Mouse (Mus musculus): ENCODE results near the gene Cntnap2.

Cntnap2 gene

DNA sequence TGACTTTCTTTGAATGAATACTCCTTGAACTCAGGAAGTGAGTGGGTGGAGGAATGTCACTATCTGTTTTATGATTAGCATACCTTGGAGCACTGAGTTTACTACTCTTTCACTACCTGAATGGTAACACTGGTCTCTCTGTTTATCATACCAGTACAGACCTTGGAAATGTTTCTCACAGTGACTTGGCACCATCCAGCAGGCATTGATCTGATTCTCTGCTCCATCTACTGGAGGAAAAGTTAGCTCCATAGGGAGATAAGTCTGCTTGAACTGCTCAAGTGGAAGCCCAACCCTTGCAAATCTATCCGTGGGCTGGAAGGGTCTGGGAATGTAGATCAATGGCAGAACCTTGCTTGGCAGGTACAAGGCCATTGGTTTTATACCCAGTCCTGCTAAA lies 2235.3 kb downstream of the Cntnap2 start:
- no peak for DNase-seq (ENCODE audit: low spot score in 2 of 2)

DNA sequence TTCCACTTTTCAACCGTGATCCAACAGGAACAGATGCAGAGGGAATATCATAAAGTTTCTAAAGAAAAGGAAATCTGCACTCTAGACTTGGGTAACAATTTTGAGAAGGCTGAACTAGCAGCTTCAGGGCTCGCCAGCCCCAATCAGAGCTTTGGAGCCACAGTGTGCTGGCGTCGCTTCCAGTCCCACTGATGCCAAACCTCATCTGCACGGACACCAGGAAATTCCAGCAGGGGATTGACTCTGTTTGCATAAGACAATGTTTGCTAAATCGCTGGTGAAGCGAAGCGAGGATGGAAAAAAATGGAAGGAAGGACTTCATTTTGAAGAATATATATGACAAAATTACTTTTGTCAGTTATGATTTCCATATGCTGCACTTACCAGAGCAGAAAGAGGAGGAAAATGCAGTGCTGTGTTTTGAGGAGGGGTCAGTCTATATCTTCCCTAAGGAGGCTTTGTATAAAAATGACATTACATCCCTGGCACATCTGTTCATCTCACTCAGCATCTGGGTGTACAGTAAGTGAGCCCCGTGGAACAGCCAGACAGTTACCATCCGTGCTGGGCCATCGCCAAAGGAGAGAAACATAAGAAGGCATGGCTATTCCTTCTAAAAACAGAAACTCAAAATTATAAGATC lies 2245.8 kb downstream of the Cntnap2 start:
- DNase-seq (ENCODE audit: low spot score in 2 of 2), result no peak

DNA sequence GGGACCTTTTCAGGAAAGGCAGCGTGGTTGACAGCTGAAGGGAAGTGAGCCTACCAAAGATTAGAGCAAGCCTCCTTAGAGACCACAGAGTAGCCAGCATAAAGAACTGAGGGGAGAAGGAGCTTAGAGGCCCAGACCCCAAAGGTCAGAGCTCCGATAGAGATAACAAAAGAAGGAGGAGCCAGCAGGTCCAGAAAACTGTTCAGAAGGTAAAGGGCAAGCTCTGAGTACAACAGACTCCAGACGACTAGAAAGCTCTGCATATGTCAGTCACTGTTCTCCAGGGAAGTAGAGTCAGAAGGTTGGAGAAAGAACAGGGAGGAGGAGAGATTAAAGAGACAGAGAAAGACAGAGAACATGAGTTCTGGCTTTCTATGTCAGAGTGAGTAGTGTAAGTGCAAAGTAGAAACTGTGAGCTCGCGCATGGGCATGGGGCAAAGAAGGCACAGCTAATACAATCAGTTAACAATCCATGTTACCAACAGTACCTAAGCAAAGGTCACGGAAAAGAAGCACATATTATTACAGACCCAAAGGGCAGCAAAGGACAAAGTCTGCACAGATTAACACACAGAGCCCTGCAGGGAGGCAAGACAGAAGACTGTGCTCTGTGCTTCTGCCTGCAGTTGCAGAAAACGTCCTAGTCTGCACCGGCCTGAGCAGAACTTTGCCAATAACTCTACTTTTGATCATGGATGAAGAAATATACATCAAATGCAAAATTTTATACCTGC lies 2247.1 kb downstream of the Cntnap2 start:
- DNase-seq (ENCODE audit: low spot score in 2 of 2), result no peak

DNA sequence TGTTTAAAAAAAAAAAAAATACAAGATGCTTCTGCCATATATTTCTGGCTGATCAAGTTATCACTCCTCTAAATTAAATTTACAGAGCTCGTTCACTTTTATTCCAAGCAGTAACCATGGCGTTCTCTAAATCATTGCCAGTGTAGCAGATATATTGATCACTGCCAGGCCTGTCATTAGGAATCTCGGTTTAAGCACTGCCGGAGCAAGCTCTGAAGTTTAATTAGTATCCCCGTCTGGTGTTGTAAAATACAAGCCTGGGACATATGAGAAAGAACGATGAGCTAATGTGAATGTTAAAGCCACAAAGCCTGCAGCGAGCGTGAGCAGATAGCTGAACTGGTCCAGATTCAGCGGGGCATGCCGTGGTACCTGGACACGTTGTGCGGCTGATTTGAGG lies 2247.8 kb downstream of the Cntnap2 start:
- DNase-seq (ENCODE audit: low spot score in 2 of 2), result no peak

DNA sequence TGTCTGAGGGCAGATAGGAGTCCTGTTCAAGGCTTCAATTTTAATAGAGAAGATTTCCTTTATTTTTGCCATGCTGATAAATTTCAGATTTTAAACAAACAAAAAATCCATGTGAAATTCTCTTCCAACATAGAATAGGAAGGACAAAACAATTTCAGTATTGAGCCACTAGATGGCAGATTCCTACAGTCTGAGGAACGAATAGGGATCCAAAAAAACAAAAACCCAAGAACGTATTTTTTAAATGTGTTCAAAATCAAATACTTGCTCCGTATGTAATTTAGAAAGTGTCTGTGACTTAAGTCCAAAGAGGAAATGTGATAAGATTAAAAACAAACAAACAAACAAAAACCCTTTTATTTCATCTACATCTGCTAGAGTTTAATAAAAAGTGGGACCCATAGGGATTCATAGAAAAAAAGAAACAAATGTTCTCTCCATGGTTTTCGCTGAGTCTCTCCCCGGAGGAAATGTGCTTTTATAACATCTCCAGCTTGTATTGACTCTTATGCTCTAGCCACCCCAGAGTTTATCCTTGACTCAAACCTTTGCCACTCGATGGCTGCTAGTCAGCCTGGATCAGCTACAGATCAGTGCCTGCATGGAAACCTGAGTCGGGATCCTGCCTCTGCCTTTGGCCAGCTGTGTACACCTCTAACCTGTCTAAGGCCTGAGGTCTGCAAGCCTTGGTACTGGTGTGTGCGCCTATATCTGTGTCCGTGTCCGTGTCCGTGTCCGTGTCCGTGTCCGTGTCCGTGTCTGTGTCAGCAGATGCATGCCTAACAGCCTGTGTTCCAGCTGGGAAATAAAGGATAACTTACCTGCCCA lies 2255.6 kb downstream of the Cntnap2 start:
- no peak for DNase-seq (ENCODE audit: low spot score in 2 of 2)

DNA sequence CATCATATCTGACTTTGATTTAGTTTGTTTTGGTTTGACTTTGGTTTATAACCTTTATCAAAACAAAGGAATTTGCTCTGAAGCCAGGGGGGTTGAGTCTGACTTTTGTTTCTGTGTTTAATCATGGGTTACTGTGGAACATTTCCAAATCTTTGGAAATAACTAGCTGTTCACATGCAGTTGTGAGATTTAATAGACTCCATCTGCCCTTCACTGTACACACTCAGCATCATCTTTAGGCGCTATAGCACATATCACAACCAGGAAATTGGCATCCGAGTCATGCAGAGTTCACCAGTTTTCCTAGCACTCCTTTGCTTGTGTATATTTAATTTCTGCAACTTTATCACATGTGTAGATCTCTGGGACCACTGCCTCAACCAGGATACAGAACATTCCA lies 2256.3 kb downstream of the Cntnap2 start:
- DNase-seq (ENCODE audit: low spot score in 2 of 2), result no peak

DNA sequence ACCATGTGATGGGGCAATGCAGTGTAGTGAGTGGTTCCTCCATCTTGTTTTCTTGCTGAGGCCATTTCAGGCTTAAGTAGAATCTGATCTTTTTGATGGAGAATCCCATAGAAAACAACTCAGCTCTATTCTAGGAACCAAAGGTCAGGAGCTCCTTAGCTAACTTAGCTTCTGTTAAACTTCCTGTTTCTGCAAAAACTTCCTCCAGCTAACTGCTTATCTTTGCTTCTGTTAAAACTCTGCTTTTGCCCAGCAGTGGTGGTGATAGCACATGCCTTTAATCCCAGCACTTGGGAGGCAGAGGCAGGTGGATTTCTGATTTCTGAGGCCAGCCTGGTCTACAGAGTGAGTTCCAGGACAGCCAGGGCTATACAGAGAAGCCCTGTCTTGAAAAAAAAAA lies 2258.1 kb downstream of the Cntnap2 start:
- no peak for DNase-seq (ENCODE audit: low spot score in 2 of 2)

DNA sequence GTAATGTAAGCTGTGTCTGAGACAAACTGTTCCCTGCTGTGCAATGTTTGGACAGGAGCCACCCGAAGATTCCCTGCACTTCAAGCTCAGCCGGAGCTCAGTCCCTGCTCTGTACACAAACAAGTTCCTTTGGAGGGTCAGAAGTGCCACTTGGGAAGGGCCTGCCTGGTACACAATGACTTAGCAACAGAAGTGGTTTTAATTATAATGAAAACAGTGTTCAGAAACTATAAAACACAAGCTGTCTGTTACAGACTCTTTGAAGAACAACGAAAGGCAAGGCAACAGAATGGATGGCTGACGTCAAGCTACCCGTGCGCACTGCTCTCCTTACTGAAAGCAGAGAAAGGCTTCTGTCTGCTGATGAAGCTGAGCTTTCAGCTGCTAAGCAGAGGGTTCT lies 2259.5 kb downstream of the Cntnap2 start:
- DNase-seq (ENCODE audit: low spot score in 2 of 2), result peak in 1 of 2 experiments; percentile 13

DNA sequence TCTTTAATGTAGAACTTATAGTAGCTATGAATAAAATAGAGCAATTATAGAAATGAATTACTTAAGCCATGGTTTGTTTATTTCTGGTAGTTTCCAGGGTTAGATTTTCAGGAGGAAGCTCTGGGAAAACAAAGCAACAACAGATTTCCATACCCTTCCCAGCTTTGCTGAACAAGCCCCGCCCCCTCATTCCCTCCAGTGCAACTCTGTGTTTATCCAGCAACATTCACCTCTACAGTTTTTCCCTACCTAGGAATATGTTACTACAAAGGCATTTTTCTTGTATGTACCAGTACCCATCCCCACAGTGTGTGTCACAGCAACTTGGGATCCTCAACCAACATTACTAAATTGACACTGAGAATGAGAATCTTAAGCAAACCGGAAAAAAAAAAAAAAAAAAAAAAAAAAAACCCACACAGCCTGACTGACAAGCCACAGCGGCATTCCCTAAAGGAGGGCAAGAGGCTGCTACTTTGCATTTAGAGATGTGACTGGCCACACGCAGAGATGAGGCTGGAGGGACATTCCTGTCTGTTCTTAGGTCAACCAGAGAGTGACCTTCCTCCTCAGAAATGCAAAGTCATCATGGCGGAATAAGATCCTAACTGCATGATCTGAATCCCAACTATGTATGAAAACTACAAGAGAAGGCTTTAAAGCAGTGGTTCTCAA lies 2260.3 kb downstream of the Cntnap2 start:
- no peak for DNase-seq (ENCODE audit: low spot score in 2 of 2)

DNA sequence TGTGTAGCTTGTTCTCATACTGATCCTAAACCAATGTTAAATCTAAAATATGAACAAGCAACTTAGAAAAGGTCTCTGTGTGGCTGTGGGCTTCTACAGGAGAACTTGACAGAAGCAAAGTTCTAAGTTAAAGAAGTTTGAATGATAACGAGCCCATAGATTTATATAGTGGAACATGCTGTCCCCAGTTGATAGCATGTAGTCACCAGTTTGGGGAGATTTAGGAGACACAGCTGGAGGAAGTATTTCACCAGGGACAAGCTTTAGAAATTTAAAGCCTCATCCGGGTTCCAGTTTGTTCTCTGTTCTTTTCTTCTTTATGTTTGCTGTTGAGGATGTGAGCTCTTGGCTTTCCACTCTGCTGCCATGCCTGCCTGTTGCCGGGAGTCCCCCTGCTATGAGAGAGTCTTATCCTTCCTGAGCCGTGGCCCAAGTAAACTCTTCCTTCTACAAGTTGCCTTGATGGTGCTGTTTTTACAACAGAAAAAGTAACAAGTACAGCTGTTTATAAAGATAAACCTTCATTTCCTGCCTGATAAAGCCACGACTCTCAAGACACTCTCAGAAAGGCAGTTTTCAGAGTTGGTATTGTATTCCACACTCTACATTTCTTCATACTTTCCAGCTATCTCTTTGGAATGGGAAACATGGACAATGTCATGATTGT lies 2264.1 kb downstream of the Cntnap2 start:
- DNase-seq (ENCODE audit: low spot score in 2 of 2), result no peak

DNA sequence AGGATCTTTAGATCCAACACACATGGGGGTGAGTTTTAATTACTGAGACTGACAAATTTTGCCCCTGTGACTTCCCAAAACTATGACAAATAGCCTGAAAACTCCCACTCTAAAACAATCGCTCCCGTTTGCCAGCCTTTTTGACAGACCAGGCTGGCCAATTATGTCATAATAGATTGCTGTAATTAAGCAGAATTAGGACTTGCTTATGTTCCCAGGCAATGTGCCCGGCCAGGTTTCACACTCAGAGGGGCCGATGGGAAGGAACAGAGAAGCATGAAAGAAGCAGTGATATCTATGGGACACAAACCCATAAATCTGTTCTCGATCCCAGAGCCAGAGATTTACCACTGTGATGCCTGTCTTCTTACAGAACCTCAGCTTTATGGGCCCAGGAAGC lies 2264.7 kb downstream of the Cntnap2 start:
- DNase-seq (ENCODE audit: low spot score in 2 of 2), result no peak

DNA sequence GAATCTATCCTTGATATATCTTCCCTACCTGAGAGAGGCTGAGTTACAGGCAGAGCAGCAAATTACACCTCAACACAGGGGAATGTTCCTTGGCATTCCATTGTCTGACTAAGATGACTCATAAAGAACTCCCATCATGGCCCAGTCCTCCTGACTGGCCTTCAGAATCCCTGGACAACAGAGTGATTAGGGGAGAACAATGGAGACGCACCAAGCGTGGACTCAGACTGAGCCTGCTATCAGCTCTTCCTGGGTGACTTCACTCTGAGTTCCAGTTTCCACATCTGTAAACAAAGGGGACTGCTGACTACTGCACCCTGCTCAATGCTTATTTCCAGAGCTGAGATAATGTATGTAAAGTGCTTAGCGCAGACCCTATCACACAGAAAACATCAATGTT lies 2269.1 kb downstream of the Cntnap2 start:
- no peak for DNase-seq (ENCODE audit: low spot score in 2 of 2)

DNA sequence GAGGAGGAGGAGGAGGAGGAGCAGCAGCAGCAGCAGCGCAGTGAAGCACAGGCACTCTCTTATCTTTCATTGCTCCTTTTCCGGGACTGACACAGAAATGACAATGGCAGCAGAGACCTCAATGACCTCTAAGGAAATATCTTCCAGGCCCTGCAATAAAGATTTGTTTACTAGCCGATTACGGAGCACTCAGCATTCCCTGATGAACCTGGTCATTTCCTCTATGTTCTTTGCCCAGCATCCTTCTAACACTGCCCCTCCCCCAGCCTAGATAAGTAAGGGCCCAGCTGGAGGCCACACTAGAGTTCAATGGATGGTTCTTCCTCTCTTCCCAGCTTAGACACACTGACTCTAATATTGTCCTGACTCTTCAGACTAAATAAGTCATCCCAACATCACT lies 2270.1 kb downstream of the Cntnap2 start:
- no peak for DNase-seq (ENCODE audit: low spot score in 2 of 2)

DNA sequence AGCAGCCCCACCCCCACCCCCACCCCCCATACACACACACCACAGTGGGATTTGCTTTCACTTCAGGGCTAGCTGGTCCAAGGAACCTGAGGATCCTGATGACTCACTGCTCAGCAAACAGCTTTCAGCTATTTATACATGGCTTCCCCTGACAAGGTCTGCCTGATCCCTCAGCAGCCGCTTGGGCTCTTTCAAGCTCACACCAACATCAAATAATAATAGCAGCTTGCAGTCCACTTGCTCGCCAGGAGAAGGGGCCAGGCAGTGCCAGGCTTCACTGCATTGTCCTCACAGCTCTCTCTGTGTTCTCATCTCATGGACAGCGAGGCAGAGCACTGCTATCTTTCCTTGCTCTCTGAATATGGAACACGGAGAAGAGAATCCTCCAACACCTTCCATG lies 2273.9 kb downstream of the Cntnap2 start:
- no peak for DNase-seq (ENCODE audit: low spot score in 2 of 2)

DNA sequence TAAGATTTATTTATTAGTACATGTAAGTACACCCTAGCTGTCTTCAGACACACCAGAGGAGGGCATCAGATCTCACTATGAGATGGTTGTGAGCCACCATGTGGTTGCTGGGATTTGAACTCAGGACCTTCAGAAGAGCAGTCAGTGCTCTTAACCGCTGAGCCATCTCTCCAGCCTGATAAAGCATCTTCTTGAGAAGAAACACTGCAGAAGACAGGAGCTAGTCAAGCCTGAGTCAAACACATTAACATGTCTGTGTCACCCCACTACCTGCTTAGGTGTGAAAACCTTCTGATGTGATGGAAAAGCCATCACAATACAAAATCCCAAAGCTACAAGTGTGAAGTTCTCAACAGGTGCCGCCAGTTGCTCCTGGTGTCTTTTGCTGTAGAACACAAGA lies 2275.2 kb downstream of the Cntnap2 start:
- DNase-seq (ENCODE audit: low spot score in 2 of 2), result no peak

DNA sequence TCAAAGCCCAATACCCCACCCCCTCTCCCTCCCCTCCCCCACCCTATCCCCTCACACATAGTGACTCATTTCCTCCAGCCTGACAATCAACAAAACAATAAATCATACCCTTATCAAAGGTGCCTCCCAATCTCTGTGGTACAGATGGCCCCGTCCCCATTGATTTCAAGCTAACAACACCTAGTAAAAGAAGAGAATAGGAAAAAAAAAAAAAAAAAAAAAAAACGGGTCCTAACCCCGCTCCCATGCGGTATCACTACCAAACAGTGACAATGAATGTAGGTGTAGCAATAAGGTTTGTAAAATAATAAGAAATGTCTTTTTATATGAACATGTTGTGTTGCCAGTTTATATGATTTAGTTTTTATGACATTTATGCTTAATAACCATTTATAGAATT lies 2278.1 kb downstream of the Cntnap2 start:
- no peak for DNase-seq (ENCODE audit: low spot score in 2 of 2)

DNA sequence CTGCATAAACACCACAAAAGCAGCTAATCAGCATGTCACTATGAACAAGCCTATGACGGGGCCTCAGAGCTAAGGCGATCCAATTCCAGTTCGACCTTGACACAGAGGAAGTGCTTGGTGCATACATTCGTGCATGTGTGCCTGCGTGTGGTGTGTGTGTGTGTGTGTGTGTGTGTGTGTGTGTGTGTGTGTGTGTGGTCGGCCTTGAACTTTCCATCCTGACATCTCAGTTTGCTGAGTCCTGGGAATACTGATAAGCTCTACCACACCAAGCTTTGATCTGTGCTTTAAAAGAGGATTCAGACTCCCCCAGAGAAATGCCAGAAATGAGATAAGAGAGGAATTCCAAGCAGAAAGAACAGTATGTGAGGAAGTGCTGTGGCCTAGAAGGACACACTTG lies 2279.0 kb downstream of the Cntnap2 start:
- DNase-seq (ENCODE audit: low spot score in 2 of 2), result no peak

DNA sequence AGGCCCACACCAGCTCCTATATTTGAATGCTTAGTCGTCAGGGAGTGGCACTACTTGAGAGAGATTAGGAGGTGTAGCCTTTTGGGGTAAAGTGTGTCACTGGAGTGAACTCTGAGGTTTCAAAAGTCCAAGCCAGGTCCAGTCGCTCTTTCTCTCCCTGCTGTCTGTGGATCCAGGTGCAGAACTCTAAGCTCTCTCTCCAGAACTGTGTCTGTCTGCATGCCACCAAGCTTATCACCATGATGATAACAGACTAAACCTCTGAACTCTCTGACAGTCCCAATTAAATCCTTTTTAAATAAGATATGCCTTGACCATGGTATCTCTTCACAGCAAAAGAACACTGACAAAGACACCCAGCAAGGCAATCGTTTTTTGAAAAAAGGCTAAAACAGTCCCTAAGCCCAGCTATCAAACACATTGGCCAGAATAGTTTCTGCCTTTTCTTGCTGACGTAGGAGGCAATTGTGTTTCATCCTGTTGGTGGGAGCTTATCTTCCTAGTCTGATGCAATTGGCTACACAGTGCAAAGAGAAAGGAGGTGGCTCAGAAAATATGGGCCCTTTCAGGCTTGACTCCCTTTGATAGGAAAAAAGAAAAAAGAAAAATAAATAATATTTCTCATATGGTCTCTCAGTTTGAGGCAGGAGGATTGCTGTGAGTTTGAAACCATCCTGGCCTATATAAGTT lies 2281.8 kb downstream of the Cntnap2 start:
- DNase-seq (ENCODE audit: low spot score in 2 of 2), result no peak

DNA sequence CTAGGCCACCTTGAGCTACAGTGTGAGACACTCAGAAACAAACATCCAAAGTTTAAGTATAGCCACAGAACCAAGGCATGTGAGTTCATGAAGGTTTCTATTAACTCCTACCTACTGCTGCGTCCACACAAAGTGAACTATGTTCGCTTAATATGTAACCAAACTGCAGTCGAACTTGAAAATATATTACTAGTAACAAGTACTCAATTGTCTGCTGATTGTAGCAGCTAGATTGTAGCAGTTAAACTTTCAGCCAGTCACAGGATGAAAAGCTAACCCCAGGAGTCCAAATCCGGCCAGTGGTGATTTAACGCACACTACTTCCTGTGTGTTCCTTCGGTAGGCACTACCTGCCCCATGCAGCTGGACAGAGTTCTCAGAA lies 2282.3 kb downstream of the Cntnap2 start:
- DNase-seq (ENCODE audit: low spot score in 2 of 2), result no peak

DNA sequence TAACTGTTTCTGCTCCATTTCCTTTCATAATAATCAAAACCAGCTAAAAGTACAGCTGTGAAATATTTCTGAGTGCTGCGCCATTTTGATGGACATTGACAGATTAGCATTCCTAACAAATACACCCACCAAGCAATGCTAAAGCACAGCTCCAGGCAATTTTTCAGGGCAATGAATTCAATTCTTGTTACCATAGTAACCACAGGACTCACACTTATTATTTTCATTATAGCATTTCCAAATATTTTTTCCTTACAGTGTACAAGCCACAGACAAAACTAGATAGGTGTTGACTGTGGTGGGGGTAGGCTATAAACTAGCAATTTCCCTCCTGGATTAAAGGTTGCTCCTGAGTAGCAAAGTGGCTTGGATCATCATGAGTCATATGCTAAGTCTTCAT lies 2284.1 kb downstream of the Cntnap2 start:
- no peak for DNase-seq (ENCODE audit: low spot score in 2 of 2)

DNA sequence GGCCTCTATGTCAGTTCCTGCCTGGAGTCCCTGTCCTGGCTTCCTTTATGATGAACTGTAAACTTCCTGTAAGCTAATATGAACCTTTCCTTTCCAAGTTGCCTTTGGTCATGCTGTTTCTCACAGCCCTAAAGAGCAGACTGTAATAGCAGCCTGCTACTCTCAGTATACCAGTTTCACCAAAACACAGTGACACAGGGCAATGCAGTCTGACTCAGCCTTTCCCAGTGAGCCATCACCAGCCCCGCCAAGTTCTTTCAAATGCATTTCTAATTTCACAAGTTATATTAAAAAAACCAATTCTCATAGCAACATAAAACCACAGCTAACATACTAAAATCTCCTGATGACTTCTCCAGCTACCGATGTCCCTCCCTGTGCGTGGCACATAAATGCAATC lies 2285.5 kb downstream of the Cntnap2 start:
- no peak for DNase-seq (ENCODE audit: low spot score in 2 of 2)
